Mouse (Mus musculus) stomach, postnatal 0 days (tissue): ENCODE measurements at regions not wholly inside any gene's neighbourhood (a gene's known extent, or its start where the extent isn't known, plus 50 kb on each side); places are given as distances from the start of the nearest gene placed in this dataset.

ENCODE experiments used
- CTCF ChIP-seq: IDR thresholded peaks from 2 replicates; pipeline ENCODE4 v1.5.1; 2016; ENCODE audit warnings: antibody characterized with exemption, low read depth, mild to moderate bottlenecking, moderate library complexity
- EP300 ChIP-seq: optimal IDR thresholded peaks from 2 replicates; pipeline ENCODE3; 2016; ENCODE audit warnings: antibody characterized with exemption

DNA sequence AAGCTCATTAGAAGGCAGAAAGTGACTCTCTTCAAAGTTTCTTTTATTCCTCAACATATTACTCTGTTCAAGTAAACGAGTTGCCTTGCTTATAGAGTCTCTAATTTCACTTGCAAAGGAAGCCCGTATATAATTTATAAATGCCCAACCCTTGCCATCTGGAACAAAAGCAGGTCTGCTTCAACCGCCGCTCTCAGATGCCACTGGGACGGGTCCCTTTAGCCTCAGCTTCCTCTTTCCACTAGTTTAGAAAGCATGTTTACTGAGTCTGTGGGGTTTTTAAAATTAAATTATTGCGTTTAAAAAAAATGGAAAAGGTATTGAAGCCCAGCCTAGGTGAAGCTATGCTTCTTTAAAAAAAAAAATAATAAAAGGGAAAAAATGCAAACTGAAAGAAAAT, 111.4 kb upstream of the Bmper start:
- TF ChIP-seq CTCF (no peak), EP300 (no peak)
